Mouse (Mus musculus) CH12.LX (cell line): ENCODE data around the gene Gm29094. TPM values are rescaled to one million over a fixed set of nuclear protein-coding genes. Genes with fewer than 3 reads are reported as not detected.
"Not testable (repeated sequence)": the region's sequence is repeated elsewhere in the genome, so short reads cannot be mapped to it uniquely, and the experiment has no call there.

Experiments
- DNase-seq: peaks from one replicate; pipeline ENCODE4 v3.0.0-alpha.2; 2013; ENCODE audit errors: extremely low read depth
- H3K27ac ChIP-seq: 2 replicates; pipeline ENCODE4 v1.5.1; 2012; ENCODE audit warnings: low read depth, mild to moderate bottlenecking, control low read depth, moderate library complexity; ENCODE audit not compliant: insufficient read depth
- H3K27me3 ChIP-seq: replicated peaks from 2 replicates; pipeline ENCODE3; 2012; ENCODE audit warnings: inconsistent platforms
- H3K36me3 ChIP-seq, 2 experiments: replicated peaks in 1 of 2; 2 replicates each; pipeline versions ENCODE3 to v1.6.1; 2012; ENCODE audit warnings: inconsistent platforms in 1 of 2, low read length in 1 of 2, mild to moderate bottlenecking in 1 of 2, mixed read lengths in 1 of 2, moderate library complexity in 1 of 2; ENCODE audit not compliant: control insufficient read depth in 1 of 2, insufficient read depth in 1 of 2
- H3K4me1 ChIP-seq, 2 experiments: 2 replicates each; pipeline ENCODE4 v1.6.1; 2012; ENCODE audit warnings: inconsistent platforms in 1 of 2, moderate library complexity in 1 of 2; ENCODE audit not compliant: insufficient read depth in 2 of 2, control insufficient read depth in 1 of 2
- H3K4me2 ChIP-seq: 2 replicates; pipeline ENCODE4 v1.6.1; 2012; ENCODE audit warnings: low read depth, mild to moderate bottlenecking, control low read depth; ENCODE audit not compliant: poor library complexity, insufficient read depth, severe bottlenecking
- H3K4me3 ChIP-seq, 3 experiments: fragments of 150-350 bp in 1 of 3; sonication (generic) in 1 of 3; replicated peaks in 1 of 3; 2 replicates each; pipeline versions ENCODE3 to v1.5.1; 2011 to 2012; ENCODE audit warnings: low read depth in 2 of 3, low read length in 2 of 3, mild to moderate bottlenecking in 2 of 3, moderate library complexity in 2 of 3, control low read depth in 1 of 3, improper control_type of control experiment in 1 of 3, inconsistent platforms in 1 of 3, mixed read lengths in 1 of 3; ENCODE audit not compliant: poor library complexity in 1 of 3
- H3K79me2 ChIP-seq: replicated peaks from 2 replicates; pipeline ENCODE4 v1.6.1; 2012; ENCODE audit warnings: mild to moderate bottlenecking, moderate library complexity; ENCODE audit not compliant: control insufficient read depth, poor library complexity, insufficient read depth, severe bottlenecking; ENCODE audit errors: extremely low read depth
- H3K9ac ChIP-seq: 2 replicates; pipeline ENCODE4 v1.6.1; 2012; ENCODE audit warnings: low read depth, mild to moderate bottlenecking, control low read depth, moderate library complexity; ENCODE audit not compliant: insufficient read depth
- H3K9me3 ChIP-seq: replicated peaks from 2 replicates; pipeline ENCODE3; 2012; ENCODE audit warnings: low read length, inconsistent platforms, mixed read lengths
- BHLHE40 ChIP-seq: IDR thresholded peaks from 2 replicates; pipeline ENCODE4 v1.6.1; 2011; ENCODE audit warnings: mild to moderate bottlenecking, low read depth, low read length, improper control_type of control experiment
- CTCF ChIP-seq, 2 experiments: IDR thresholded peaks in 1 of 2; conservative IDR thresholded peaks in 1 of 2; 2 replicates each; pipeline ENCODE4 v1.5.1; 2011 to 2012; ENCODE audit warnings: low read depth in 2 of 2, low read length in 2 of 2, improper control_type of control experiment in 1 of 2, inconsistent platforms in 1 of 2, mild to moderate bottlenecking in 1 of 2, moderate library complexity in 1 of 2
- ELF1 ChIP-seq: IDR thresholded peaks from 2 replicates; pipeline ENCODE4 v1.6.1; 2014; ENCODE audit warnings: low read depth, mild to moderate bottlenecking, inconsistent platforms, low read length, improper control_type of control experiment
- ETS1 ChIP-seq: conservative IDR thresholded peaks from 2 replicates; pipeline ENCODE4 v1.6.1; 2012; ENCODE audit warnings: low read depth, mild to moderate bottlenecking, inconsistent platforms, low read length, improper control_type of control experiment, moderate library complexity
- HCFC1 ChIP-seq: IDR thresholded peaks from 2 replicates; pipeline ENCODE4 v1.6.1; 2012; ENCODE audit warnings: low read depth, mild to moderate bottlenecking, inconsistent platforms, low read length, improper control_type of control experiment
- IRF4 ChIP-seq: IDR thresholded peaks from 2 replicates; pipeline ENCODE4 v1.6.1; 2014; ENCODE audit warnings: low read depth, mild to moderate bottlenecking, inconsistent platforms, low read length, improper control_type of control experiment
- JUND ChIP-seq: conservative IDR thresholded peaks from 2 replicates; pipeline ENCODE4 v1.6.1; 2011; ENCODE audit warnings: low read depth, low read length, improper control_type of control experiment
- KAT2A ChIP-seq: IDR thresholded peaks from 2 replicates; pipeline ENCODE4 v1.6.1; 2012; ENCODE audit warnings: low read length, improper control_type of control experiment, inconsistent platforms; ENCODE audit not compliant: insufficient replicate concordance
- MAFK ChIP-seq: IDR thresholded peaks from 2 replicates; pipeline ENCODE4 v1.6.1; 2011; ENCODE audit warnings: low read length, improper control_type of control experiment; ENCODE audit not compliant: insufficient replicate concordance
- MAZ ChIP-seq: IDR thresholded peaks from 2 replicates; pipeline ENCODE4 v1.6.1; 2012; ENCODE audit warnings: low read depth, mild to moderate bottlenecking, inconsistent platforms, low read length, improper control_type of control experiment, moderate library complexity
- MXI1 ChIP-seq: IDR thresholded peaks from 2 replicates; pipeline ENCODE4 v1.6.1; 2011; ENCODE audit warnings: mild to moderate bottlenecking, low read depth, low read length, improper control_type of control experiment
- MYC ChIP-seq: IDR thresholded peaks from 2 replicates; pipeline ENCODE4 v1.6.1; 2011; ENCODE audit warnings: low read depth, mild to moderate bottlenecking, improper control_type of control experiment, low read length
- NELFE ChIP-seq: IDR thresholded peaks from 2 replicates; pipeline ENCODE4 v1.6.1; 2011; ENCODE audit warnings: low read depth, low read length, improper control_type of control experiment
- NRF1 ChIP-seq: IDR thresholded peaks from 2 replicates; pipeline ENCODE4 v1.6.1; 2014; ENCODE audit warnings: low read depth, mild to moderate bottlenecking, inconsistent platforms, low read length, improper control_type of control experiment, moderate library complexity
- PAX5 ChIP-seq: IDR thresholded peaks from 2 replicates; pipeline ENCODE4 v1.6.1; 2012; ENCODE audit warnings: low read length, inconsistent platforms, mixed read lengths
- POLR2A ChIP-seq: IDR thresholded peaks from 2 replicates; pipeline ENCODE4 v1.6.1; 2011; ENCODE audit warnings: low read depth, mild to moderate bottlenecking, improper control_type of control experiment, low read length
- RCOR1 ChIP-seq: conservative IDR thresholded peaks from 2 replicates; pipeline ENCODE4 v1.6.1; 2012; ENCODE audit warnings: low read depth, mild to moderate bottlenecking, inconsistent platforms, low read length, improper control_type of control experiment
- SIN3A ChIP-seq: IDR thresholded peaks from 2 replicates; pipeline ENCODE4 v1.6.1; 2012; ENCODE audit warnings: low read length, improper control_type of control experiment, inconsistent platforms
- TBP ChIP-seq: conservative IDR thresholded peaks from 2 replicates; pipeline ENCODE4 v1.6.1; 2011; ENCODE audit warnings: low read depth, low read length, improper control_type of control experiment
- UBTF ChIP-seq: IDR thresholded peaks from 2 replicates; pipeline ENCODE4 v1.6.1; 2012; ENCODE audit warnings: low read depth, mild to moderate bottlenecking, inconsistent platforms, low read length, improper control_type of control experiment, moderate library complexity
- USF1 ChIP-seq: IDR thresholded peaks from 2 replicates; pipeline ENCODE4 v1.6.1; 2014; ENCODE audit warnings: low read depth, mild to moderate bottlenecking, inconsistent platforms, low read length, improper control_type of control experiment
- USF2 ChIP-seq: conservative IDR thresholded peaks from 2 replicates; pipeline ENCODE4 v1.6.1; 2011; ENCODE audit warnings: low read depth, low read length, improper control_type of control experiment
- ZKSCAN1 ChIP-seq: IDR thresholded peaks from 2 replicates; pipeline ENCODE4 v1.6.1; 2012; ENCODE audit warnings: low read depth, inconsistent platforms, low read length, improper control_type of control experiment, borderline replicate concordance
- ZMIZ1 ChIP-seq: IDR thresholded peaks from 2 replicates; pipeline ENCODE4 v1.6.1; 2012; ENCODE audit warnings: low read depth, mild to moderate bottlenecking, inconsistent platforms, low read length, improper control_type of control experiment
- ZNF384 ChIP-seq: IDR thresholded peaks from 2 replicates; pipeline ENCODE4 v1.6.1; 2012; ENCODE audit warnings: low read depth, low read length, improper control_type of control experiment, inconsistent platforms
- dilution Hi-C: fragments of 300-500 bp; cut with MboI; formaldehyde crosslinking; loops from 2 replicates; pipeline ENCODE4 v1.14.3; 2020; ENCODE audit warnings: low sequenced_read_pairs; ENCODE audit not compliant: extremely low pct_unique_long_range_greater_than_20kb, extremely low pct_ligation_motif_present
- in situ Hi-C: fragments of 300-500 bp; cut with MboI; formaldehyde crosslinking; loops from 3 replicates; pipeline ENCODE4 v1.14.3; 2019; ENCODE audit warnings: low sequenced_read_pairs, low pct_ligation_motif_present, low pct_unique_long_range_greater_than_20kb, mixed read lengths
- polyA plus RNA-seq: library from polyadenylated mRNA; unstranded; fragments of >175 nt; gene quantifications from 2 replicates; pipeline ENCODE4 v1.2.1, GENCODE M21; 2012; ENCODE audit warnings: low read depth; ENCODE audit not compliant: insufficient read length
- total RNA-seq, 2 experiments: library from RNA; depleted of rRNA; stranded (reverse); fragments of 300-350 nt in 1 of 2; fragments of >200 nt in 1 of 2; gene quantifications; 2 replicates each; pipeline ENCODE4 v1.2.3; 2012 to 2014

The Gm29094 gene
- total and polyA plus RNA-seq, 3 experiments = 3.7 to 8.6 (median 8.5) TPM

GRCm38 (mm10) chr9:89240516-89241019, 41.4 kb downstream of the Gm29094 start:
- H3K9ac ChIP-seq, H3K36me3 ChIP-seq, DNase-seq, H3K9me3 ChIP-seq, H3K4me2 ChIP-seq, dilution Hi-C loops, H3K27ac ChIP-seq, H3K4me3 ChIP-seq, H3K27me3 ChIP-seq, H3K4me1 ChIP-seq, H3K79me2 ChIP-seq: not testable (repeated sequence)
- in situ Hi-C loops = loop anchor here (25.0 kb wide), 1 partner anchor 447 kb away; no protein-coding TSS in a partner anchor

DNA sequence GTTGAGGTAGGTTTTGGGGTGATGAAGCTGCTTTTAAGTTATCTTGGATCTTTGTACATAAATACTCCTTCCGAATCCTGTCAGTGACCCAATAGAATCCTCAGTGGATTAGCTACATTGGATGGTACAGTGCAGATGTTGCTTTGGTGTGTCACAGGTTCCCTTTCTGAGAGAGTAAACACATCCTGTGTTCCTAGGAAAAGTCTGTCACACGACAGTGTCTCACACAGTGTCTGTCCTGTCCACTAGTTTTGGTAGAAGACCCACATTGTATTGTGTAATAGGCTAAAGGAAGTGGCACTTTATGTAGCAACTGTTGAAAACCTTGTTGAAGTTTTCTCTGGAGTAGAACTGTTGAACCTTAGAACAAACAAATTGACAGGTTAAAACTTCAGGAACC, 54.2 kb downstream of the Gm29094 start:
- TF ChIP-seq IRF4 (no peak), BHLHE40 (no peak), MXI1 (no peak), MAZ (no peak), ZMIZ1 (no peak), PAX5 (no peak), JUND (no peak), POLR2A (no peak), TBP (no peak), MAFK (no peak), ZKSCAN1 (no peak), USF1 (no peak), UBTF (no peak)
- TF ChIP-seq, all 38 proteins: peak for 0
- Histone ChIP-seq H3K9ac (no peak overlapping the region), H3K4me1 (peaks cover 0 to 17% of the 10 kb centered on the region in 2 experiments; a peak in 3 of 4 replicates), H3K4me2 (no peak overlapping the region), H3K79me2 (no peaks in the 10 kb centered on the region), H3K27ac (no peak overlapping the region), H3K9me3 (no peaks in the 10 kb centered on the region), H3K4me3 (no peak overlapping the region), H3K27me3 (no peaks in the 10 kb centered on the region), H3K36me3 (peaks cover 12 to 13% of the 10 kb centered on the region in 2 experiments)
- in situ Hi-C loops (no loop called here), dilution Hi-C loops (no loop called here)
- DNase-seq = no peak

- Histone ChIP-seq H3K27me3 (no peaks in the 10 kb centered on the region), H3K79me2 (no peaks in the 10 kb centered on the region), H3K9ac (no peak overlapping the region), H3K4me2 (no peak overlapping the region; the same call in 1 of the 2 replicates), H3K4me3 (no peak overlapping the region), H3K9me3 (no peaks in the 10 kb centered on the region), H3K36me3 (peaks cover 6 to 7% of the 10 kb centered on the region in 2 experiments), H3K4me1 (peaks cover 0 to 17% of the 10 kb centered on the region in 2 experiments; a peak in 3 of 4 replicates), H3K27ac (no peak overlapping the region)
- no peak for DNase-seq
- in situ Hi-C loops (no loop called here), dilution Hi-C loops (no loop called here)
- TF ChIP-seq MAFK (no peak), NELFE (no peak), ZKSCAN1 (no peak), ZNF384 (no peak), NRF1 (no peak), BHLHE40 (no peak), POLR2A (no peak), SIN3A (no peak), TBP (no peak), RCOR1 (no peak), KAT2A (no peak), ELF1 (no peak), CTCF (conservative IDR thresholded peaks at IDR 0.05 in 1 of 2, IDR thresholded peaks at IDR 0.05 in 1 of 2; ENCODE audit: low read depth in 2 of 2, low read length in 2 of 2) (no peak), USF2 (no peak), MYC (no peak), ETS1 (no peak), MXI1 (no peak), HCFC1 (no peak)
These were observed 57.6 kb downstream of the Gm29094 start for GRCm38 (mm10) chr9:89256556-89257335.
